Mouse (Mus musculus) hindbrain, embryonic 11.5 days (tissue): ENCODE data around the gene Vmn2r16. TPM values are rescaled to one million over a fixed set of nuclear protein-coding genes. Genes with fewer than 3 reads are reported as not detected.

Source experiments
- ATAC-seq: fragments of 200-750 bp; cut with Nextera tagmentation; 2 replicates; pipeline ENCODE4 v1.8.0; 2017; ENCODE audit warnings: mild to moderate bottlenecking, moderate TSS enrichment, moderate library complexity; ENCODE audit not compliant: low FRiP score
- DNase-seq: peaks from one replicate; pipeline ENCODE4 v3.0.0-alpha.2; 2015; ENCODE audit warnings: low spot score
- H3K27ac ChIP-seq: fragments of 300-500 bp; sonication (generic); 2 replicates; pipeline ENCODE4 v1.5.1; 2014; ENCODE audit warnings: mild to moderate bottlenecking, low read depth, low read length
- H3K27me3 ChIP-seq: fragments of 300-500 bp; sonication (generic); 2 replicates; pipeline ENCODE4 v1.6.1; 2014; ENCODE audit warnings: mild to moderate bottlenecking, low read length, moderate library complexity, mixed read lengths; ENCODE audit not compliant: control insufficient read depth, insufficient read depth
- H3K36me3 ChIP-seq: fragments of 300-500 bp; sonication (generic); 2 replicates; pipeline ENCODE4 v1.6.1; 2014; ENCODE audit warnings: mild to moderate bottlenecking, low read length, moderate library complexity, mixed read lengths; ENCODE audit not compliant: control insufficient read depth, insufficient read depth
- H3K4me1 ChIP-seq: fragments of 300-500 bp; sonication (generic); replicated peaks from 2 replicates; pipeline ENCODE4 v1.6.1; 2014; ENCODE audit warnings: low read length, mixed read lengths; ENCODE audit not compliant: control insufficient read depth, insufficient read depth
- H3K4me2 ChIP-seq: fragments of 300-500 bp; sonication (generic); replicated peaks from 2 replicates; pipeline ENCODE4 v1.6.1; 2014; ENCODE audit warnings: mild to moderate bottlenecking, low read depth, low read length
- H3K4me3 ChIP-seq: fragments of 300-500 bp; sonication (generic); 2 replicates; pipeline ENCODE4 v1.5.1; 2014; ENCODE audit warnings: low read depth, low read length
- H3K9ac ChIP-seq: fragments of 300-500 bp; sonication (generic); 2 replicates; pipeline ENCODE4 v1.6.1; 2014; ENCODE audit warnings: low read depth, low read length
- H3K9me3 ChIP-seq: fragments of 300-500 bp; sonication (generic); 2 replicates; pipeline ENCODE4 v1.6.1; 2016; ENCODE audit warnings: low read length; ENCODE audit not compliant: control insufficient read depth
- WGBS: fragments of 180-500 bp; shearing (Covaris S2); extraction: QIAGEN DNeasy Blood & Tissue Kit; methylation state at CpG from one replicate; pipeline ENCODE4 v1.1.7; 2014; 5-methylcytosine and 5-hydroxymethylcytosine counted together
- polyA plus RNA-seq: library from polyadenylated mRNA; unstranded; fragments of >200 nt; fragmentation: Nextera tagmentation; extraction: Ambion mirVana; gene quantifications from 2 replicates; pipeline ENCODE4 v1.2.1, GENCODE M21; 2014

Gene Vmn2r16
- not detected in 2 replicates for polyA plus RNA-seq

DNA sequence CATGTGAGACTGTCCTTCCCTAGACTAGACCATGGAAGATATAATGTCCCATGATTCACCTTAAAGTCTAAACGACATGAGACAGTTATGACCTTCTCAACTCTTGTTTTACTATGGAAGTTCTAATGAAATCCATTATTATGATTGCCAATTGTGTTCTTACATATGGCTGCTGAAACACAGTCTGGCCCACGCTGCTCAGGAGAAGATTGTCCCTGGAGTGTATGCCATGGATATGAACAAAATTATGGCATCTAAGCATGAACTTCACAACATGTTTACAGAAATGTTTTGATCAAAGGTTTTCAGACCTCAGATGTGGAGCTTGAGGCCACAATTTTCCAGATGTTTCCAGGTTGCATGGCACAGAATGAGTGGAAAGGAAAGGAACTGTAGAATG lies at the start of gene Vmn2r16:
TSS of gene Vmn2r16 (plus strand) at position 301 of the 400 bp plus-strand sequence.
- H3K4me1 ChIP-seq: no peaks in the 10 kb centered on the region
- no peak within 1 kb of the TSS for H3K27ac ChIP-seq
- no peaks in the 10 kb centered on the region for H3K36me3 ChIP-seq
- H3K4me2 ChIP-seq: no peak within 1 kb of the TSS
- no peak for DNase-seq
- H3K9ac ChIP-seq: no peak within 1 kb of the TSS
- WGBS: 62% methylated on average over 2 of the region's 2 CpGs
- no peaks in the 10 kb centered on the region for H3K9me3 ChIP-seq
- ATAC-seq: no peak
- no peaks in the 10 kb centered on the region for H3K27me3 ChIP-seq
- H3K4me3 ChIP-seq: no peak within 1 kb of the TSS

DNA sequence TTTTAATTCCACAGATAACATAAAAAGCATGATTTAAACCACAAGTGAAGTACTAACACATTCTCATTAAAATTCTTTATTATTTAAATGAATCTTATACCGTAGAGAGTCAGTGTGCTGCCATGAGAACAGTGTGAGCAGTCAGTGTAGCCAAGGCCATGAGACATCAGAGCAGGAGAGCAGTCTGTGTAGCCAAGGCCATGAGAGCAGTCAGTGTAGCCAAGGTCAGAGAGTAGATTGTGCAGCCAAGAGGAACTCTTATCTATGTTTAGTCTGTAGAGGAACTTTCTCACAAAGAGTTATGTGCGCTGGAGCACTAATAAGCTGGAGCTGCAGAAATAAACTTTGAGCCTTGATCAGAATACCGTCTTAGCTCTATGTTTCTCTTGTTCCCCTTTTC lies 35.3 kb upstream of the Vmn2r16 start:
- Histone ChIP-seq H3K4me1 (no peaks in the 10 kb centered on the region), H3K27me3 (no peaks in the 10 kb centered on the region), H3K9me3 (no peaks in the 10 kb centered on the region), H3K4me2 (no peak overlapping the region), H3K27ac (no peak overlapping the region), H3K9ac (no peak overlapping the region), H3K36me3 (no peaks in the 10 kb centered on the region), H3K4me3 (no peak overlapping the region)
- no peak for ATAC-seq
- DNase-seq: no peak
- 81% methylated on average over 3 of the region's 3 CpGs for WGBS

DNA sequence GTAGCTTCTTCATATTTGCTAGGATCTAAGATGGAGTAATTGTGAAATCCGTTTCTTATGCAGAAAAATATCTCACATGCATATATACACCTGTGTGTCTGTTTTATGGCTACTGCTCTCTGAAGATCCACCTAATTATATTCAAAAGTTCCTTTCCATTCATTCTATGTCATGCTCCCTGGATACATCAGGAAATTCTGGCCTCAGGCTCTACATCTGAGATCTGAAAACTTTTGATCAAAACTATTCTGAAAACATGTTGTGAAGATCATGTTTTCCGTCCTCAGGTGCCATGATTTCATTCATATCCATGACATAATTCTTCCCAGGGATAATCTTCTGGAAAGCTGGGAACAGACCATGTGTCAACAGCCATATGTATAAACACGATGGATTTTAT lies 32.4 kb upstream of the Vmn2r16 start, which contains the start of gene Vmn2r15:
TSS of gene Vmn2r15 (minus strand) at position 101 of the 400 bp plus-strand sequence.
- 61% methylated on average over 3 of the region's 3 CpGs for WGBS

DNA sequence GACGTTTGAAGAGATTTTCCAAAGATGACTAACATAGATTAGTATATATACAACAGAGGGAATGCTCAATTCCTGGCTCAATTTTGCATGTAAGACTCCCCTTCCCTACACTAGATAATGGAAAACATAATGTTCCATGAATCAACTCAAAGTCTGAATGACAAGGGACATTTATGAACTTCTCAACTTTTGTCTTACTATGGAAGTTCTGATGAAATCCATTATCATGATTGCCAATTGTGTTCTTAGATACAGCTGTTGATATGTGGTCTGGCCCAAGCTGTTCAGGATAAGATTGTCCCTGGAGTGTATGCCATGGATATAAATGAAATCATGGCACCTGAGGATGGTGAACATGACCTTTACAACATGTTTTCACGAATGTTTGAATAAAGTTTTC lies 89.4 kb downstream of the Vmn2r16 start, which contains the start of gene Vmn2r17:
TSS of gene Vmn2r17 (plus strand) at position 301 of the 400 bp plus-strand sequence.
- ATAC-seq: no peak
- no peak within 1 kb of the TSS for H3K4me3 ChIP-seq
- H3K9me3 ChIP-seq: no peaks in the 10 kb centered on the region; the same call in 1 of the 2 replicates
- no peaks in the 10 kb centered on the region for H3K4me1 ChIP-seq
- no peaks in the 10 kb centered on the region for H3K27me3 ChIP-seq
- 68% methylated on average over 2 of the region's 2 CpGs for WGBS
- H3K9ac ChIP-seq: no peak within 1 kb of the TSS
- DNase-seq: no peak
- H3K27ac ChIP-seq: no peak within 1 kb of the TSS
- no peaks in the 10 kb centered on the region for H3K36me3 ChIP-seq
- no peak within 1 kb of the TSS for H3K4me2 ChIP-seq

More for the DNA sequence above, 32.4 kb upstream of the Vmn2r16 start, which contains the start of gene Vmn2r15:
- no peak for DNase-seq
- H3K9ac ChIP-seq: no peak within 1 kb of the TSS
- H3K27me3 ChIP-seq: no peaks in the 10 kb centered on the region
- H3K4me3 ChIP-seq: no peak within 1 kb of the TSS
- no peak for ATAC-seq
- no peak within 1 kb of the TSS for H3K27ac ChIP-seq
- H3K4me2 ChIP-seq: no peak within 1 kb of the TSS
- no peaks in the 10 kb centered on the region for H3K9me3 ChIP-seq
- H3K36me3 ChIP-seq: no peaks in the 10 kb centered on the region
- H3K4me1 ChIP-seq: no peaks in the 10 kb centered on the region

Other genes with a start within 250 kb of the Vmn2r16 start
- gene Vmn2r12, start 232.2 kb upstream of the Vmn2r16 start, polyA plus RNA-seq: not detected in 2 replicates
- not detected in 2 replicates for gene Vmn2r13, start 138.0 kb upstream of the Vmn2r16 start, polyA plus RNA-seq
- gene Vmn2r14, start 105.5 kb upstream of the Vmn2r16 start, polyA plus RNA-seq: not detected in 2 replicates
- not detected in 2 replicates for gene Vmn2r15, start 32.5 kb upstream of the Vmn2r16 start, polyA plus RNA-seq
- not detected in 2 replicates for gene Vmn2r17, start 89.5 kb downstream of the Vmn2r16 start, polyA plus RNA-seq
- gene Crlf2, start 228.8 kb downstream of the Vmn2r16 start, polyA plus RNA-seq: 4.4 and 4.8 TPM in 2 replicates